Mouse (Mus musculus): ENCODE data around the gene Zfp106.

Zfp106 gene

GRCm38 (mm10) chr2:120544732-120545131, 18.9 kb downstream of the Zfp106 start:
- DNase-seq = peak; percentile 29

GRCm38 (mm10) chr2:120539778-120540208, 23.9 kb downstream of the Zfp106 start:
- peak; percentile 99 for DNase-seq

GRCm38 (mm10) chr2:120539333-120539732, 24.3 kb downstream of the Zfp106 start:
- DNase-seq = peak; percentile 91

- peak; percentile 58 for DNase-seq
These were observed 32.4 kb downstream of the Zfp106 start for GRCm38 (mm10) chr2:120531223-120531622.

- no peak for DNase-seq
These were observed 34.1 kb downstream of the Zfp106 start for GRCm38 (mm10) chr2:120529531-120529930.

GRCm38 (mm10) chr2:120526771-120527170, 36.9 kb downstream of the Zfp106 start:
- peak; percentile 62 for DNase-seq

- DNase-seq = peak; percentile 73
These were observed 45.0 kb downstream of the Zfp106 start for GRCm38 (mm10) chr2:120518547-120519210.

- DNase-seq = peak; percentile 8
These were observed 49.5 kb downstream of the Zfp106 start for GRCm38 (mm10) chr2:120514181-120514580.

GRCm38 (mm10) chr2:120503992-120504391, 59.7 kb downstream of the Zfp106 start:
- DNase-seq = no peak

- DNase-seq = peak; percentile 80
These were observed 60.5 kb downstream of the Zfp106 start for GRCm38 (mm10) chr2:120503094-120503493.

- no peak for DNase-seq
These were observed 61.0 kb downstream of the Zfp106 start for GRCm38 (mm10) chr2:120502605-120502990.

GRCm38 (mm10) chr2:120501931-120502604, 61.6 kb downstream of the Zfp106 start:
- DNase-seq = no peak

GRCm38 (mm10) chr2:120501136-120501918, 62.3 kb downstream of the Zfp106 start:
- DNase-seq = peak; percentile 77

- no peak for DNase-seq
These were observed 63.6 kb downstream of the Zfp106 start for GRCm38 (mm10) chr2:120499971-120500471.

GRCm38 (mm10) chr2:120496511-120496910, 67.1 kb downstream of the Zfp106 start:
- DNase-seq = no peak

GRCm38 (mm10) chr2:120493254-120493653, 70.4 kb downstream of the Zfp106 start:
- DNase-seq = no peak

- DNase-seq = peak; percentile 70
These were observed 79.4 kb downstream of the Zfp106 start for GRCm38 (mm10) chr2:120484241-120484640.

GRCm38 (mm10) chr2:120482506-120483389, 80.9 kb downstream of the Zfp106 start:
- peak; percentile 91 for DNase-seq

GRCm38 (mm10) chr2:120481921-120482320, 81.7 kb downstream of the Zfp106 start:
- no peak for DNase-seq

GRCm38 (mm10) chr2:120478600-120478999, 85.0 kb downstream of the Zfp106 start:
- DNase-seq = peak; percentile 92

GRCm38 (mm10) chr2:120476277-120477087, 87.2 kb downstream of the Zfp106 start:
- DNase-seq = no peak

Data from heart, adult 11 months (tissue).